Mouse (Mus musculus) bone marrow, adult 2 months (tissue): ENCODE measurements around the gene Agpat2.

ENCODE experiments used
- CTCF ChIP-seq: fragments of 200-500 bp; IDR thresholded peaks from 2 replicates; pipeline ENCODE4 v1.5.1; 2011; ENCODE audit warnings: low read length, control low read depth; ENCODE audit not compliant: control insufficient read depth, insufficient read depth
- POLR2A ChIP-seq: fragments of 200-500 bp; IDR thresholded peaks from 2 replicates; pipeline ENCODE4 v1.6.1; 2011; ENCODE audit warnings: low read depth, mild to moderate bottlenecking, control low read depth, low read length, borderline replicate concordance; ENCODE audit not compliant: control insufficient read depth

DNA sequence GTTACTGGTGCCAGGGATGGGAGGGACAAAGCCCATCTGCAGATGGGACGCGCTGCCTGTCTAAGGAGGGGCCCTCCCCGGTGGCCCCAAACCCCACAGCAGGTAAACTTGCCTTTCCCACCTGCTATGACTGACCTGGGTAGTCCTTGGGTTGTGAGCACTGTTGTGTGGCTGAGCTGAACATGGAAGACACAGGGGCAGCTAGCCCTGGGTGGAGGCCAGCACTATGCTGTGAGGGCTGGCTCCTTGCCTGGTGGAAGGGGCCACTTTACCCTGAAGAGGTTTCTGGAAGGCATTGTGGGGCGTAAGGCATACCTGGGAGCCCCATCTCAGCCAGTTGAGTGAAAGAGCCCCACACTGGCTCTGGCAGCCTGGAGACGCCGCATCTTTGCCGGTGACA is 13.3 kb downstream of the Agpat2 start:
- TF ChIP-seq CTCF (no peak), POLR2A (no peak)
